Comparison of ENCODE assay signal across 13 mouse cellular contexts in the genomic region with DNA sequence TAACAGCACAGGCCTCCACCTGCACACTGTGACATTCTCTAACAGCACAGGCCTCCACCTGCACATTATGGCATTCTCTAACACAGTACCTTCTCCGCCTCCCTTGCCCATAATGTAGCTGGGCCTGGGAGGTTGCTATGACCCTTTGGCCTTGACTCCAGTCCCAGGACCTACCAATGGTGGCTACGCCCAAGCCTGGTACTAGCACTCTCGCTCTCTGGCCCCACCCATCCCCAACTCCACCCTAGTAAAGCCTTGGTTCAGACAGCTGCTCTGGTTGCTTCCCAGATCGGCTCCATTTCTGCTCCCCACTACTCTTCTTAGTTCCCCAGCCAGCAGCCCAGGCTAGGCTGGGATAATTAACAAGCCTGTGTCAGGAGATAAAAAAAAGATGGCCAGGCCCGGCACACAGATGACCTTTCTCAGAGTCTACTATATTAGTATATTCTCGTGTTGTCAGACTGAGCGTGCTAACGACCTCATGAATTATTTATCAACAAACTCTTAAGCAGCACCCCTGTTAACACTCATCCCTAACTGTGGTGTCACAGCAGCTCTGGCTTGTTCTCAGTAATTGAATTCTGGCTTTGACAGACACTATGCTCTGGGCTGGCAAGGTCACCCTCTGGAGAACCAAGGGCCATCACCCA. TPM values are rescaled to one million over a fixed set of nuclear protein-coding genes. Genes with fewer than 3 reads are reported as not detected.
A peak's percentile ranks its signal among the peaks of the same experiment; 100 is the strongest.
DNase-seq lines count a peak whose midpoint lies in the region; ATAC-seq lines count a peak whose summit lies in the region.
"Had no signal": no experiment of that assay in that cellular context is flagged by ENCODE, and none has a peak within 500 bp of the region (broad histone marks: within the 10 kb centered on the region; RNA-seq: fewer than 3 reads in every experiment).

No protein-coding gene starts in this region.

- no peaks in the 10 kb centered on the region for H3K27me3 ChIP-seq in neural tube, embryonic 11.5 days (ENCODE audit: control insufficient read depth, insufficient read depth, low read length)
- no peaks in the 10 kb centered on the region for H3K27me3 ChIP-seq in forebrain, embryonic 16.5 days (replicated peaks; ENCODE audit: control insufficient read depth, insufficient read depth, low read length)
- H3K27me3 ChIP-seq in stomach, embryonic 16.5 days (ENCODE audit: control insufficient read depth, insufficient read depth, low read length): no peaks in the 10 kb centered on the region
- H3K27me3 ChIP-seq: embryonic facial prominence, embryonic 13.5 days; lung, embryonic 15.5 days had no signal

- WGBS in neural tube, embryonic 11.5 days: 63% methylated on average over 8 of the region's 8 CpGs
- 26% methylated on average over 8 of the region's 8 CpGs for WGBS in forebrain, embryonic 16.5 days
- WGBS in stomach, embryonic 16.5 days: 49% methylated on average over 8 of the region's 8 CpGs

- no peak overlapping the region for H3K27ac ChIP-seq in neural tube, embryonic 11.5 days (ENCODE audit: low read depth, low read length)
- H3K27ac ChIP-seq in forebrain, embryonic 16.5 days (ENCODE audit: low read length): peak overlapping the region; percentile 53; the same call in 1 of the 2 replicates
- H3K27ac ChIP-seq in stomach, embryonic 16.5 days (ENCODE audit: low read length): peak overlapping the region; percentile 44; the same call in 1 of the 2 replicates
- H3K27ac ChIP-seq: embryonic facial prominence, embryonic 13.5 days; lung, embryonic 15.5 days had no signal

- no peak overlapping the region for H3K4me2 ChIP-seq in neural tube, embryonic 11.5 days (ENCODE audit: low read depth)
- H3K4me2 ChIP-seq in forebrain, embryonic 16.5 days (ENCODE audit: low read length): no peak overlapping the region
- H3K4me2 ChIP-seq in stomach, embryonic 16.5 days (ENCODE audit: low read depth, low read length): no peak overlapping the region
- H3K4me2 ChIP-seq: embryonic facial prominence, embryonic 13.5 days; lung, embryonic 15.5 days had no signal

- no peak overlapping the region for H3K4me3 ChIP-seq in neural tube, embryonic 11.5 days (ENCODE audit: low read depth, low read length)
- no peak overlapping the region for H3K4me3 ChIP-seq in forebrain, embryonic 16.5 days (replicated peaks; ENCODE audit: low read length)
- H3K4me3 ChIP-seq in stomach, embryonic 16.5 days (replicated peaks; ENCODE audit: low read length): no peak overlapping the region
- H3K4me3 ChIP-seq: embryonic facial prominence, embryonic 13.5 days; lung, embryonic 15.5 days had no signal

- ATAC-seq in neural tube, embryonic 11.5 days (ENCODE audit: insufficient read depth, low FRiP score, low TSS enrichment): peak; percentile 10; the same call in 1 of the 2 replicates
- no peak for ATAC-seq in forebrain, embryonic 16.5 days
- ATAC-seq in megakaryocyte-erythroid progenitor cell, adult 5-6 weeks (replicated peaks; ENCODE audit: low FRiP score, low TSS enrichment, poor library complexity, severe bottlenecking): peak; percentile 62
- ATAC-seq in stomach, embryonic 16.5 days (ENCODE audit: insufficient read depth, low FRiP score): peak; percentile 72; the same call in 1 of the 2 replicates

- no peak for DNase-seq in neural tube, embryonic 11.5 days (ENCODE audit: low spot score)
- no peak for DNase-seq in neural tube, embryonic 10.5 days (ENCODE audit: extremely low spot score, low spot score)
- no peak for DNase-seq in gastrocnemius, adult 18-20 months (ENCODE audit: low spot score)
- DNase-seq in testis, postnatal 10 days (ENCODE audit: low spot score): no peak
- no peak for DNase-seq in embryo, embryonic 10 days (ENCODE audit: low spot score)
- DNase-seq: cerebellum, adult 11 months; kidney, adult 11 months; thymus, postnatal 36 days had no signal

- H3K4me1 ChIP-seq in neural tube, embryonic 11.5 days (ENCODE audit: control insufficient read depth, insufficient read depth, low read length): peaks cover 9% of the 10 kb centered on the region
- H3K4me1 ChIP-seq in forebrain, embryonic 16.5 days (replicated peaks; ENCODE audit: control insufficient read depth, insufficient read depth, low read length): peaks cover 13% of the 10 kb centered on the region
- no peaks in the 10 kb centered on the region for H3K4me1 ChIP-seq in stomach, embryonic 16.5 days (ENCODE audit: control insufficient read depth, insufficient read depth, low read length)
- H3K4me1 ChIP-seq: embryonic facial prominence, embryonic 13.5 days; lung, embryonic 15.5 days had no signal

- no peaks in the 10 kb centered on the region for H3K9me3 ChIP-seq in neural tube, embryonic 11.5 days (ENCODE audit: control insufficient read depth, low read length)
- no peaks in the 10 kb centered on the region for H3K9me3 ChIP-seq in forebrain, embryonic 16.5 days (ENCODE audit: control insufficient read depth, low read length)
- no peaks in the 10 kb centered on the region for H3K9me3 ChIP-seq in stomach, embryonic 16.5 days (replicated peaks; ENCODE audit: control insufficient read depth, low read length)
- H3K9me3 ChIP-seq: embryonic facial prominence, embryonic 13.5 days; lung, embryonic 15.5 days had no signal

- no peak overlapping the region for H3K9ac ChIP-seq in neural tube, embryonic 11.5 days (ENCODE audit: low read length)
- H3K9ac ChIP-seq in forebrain, embryonic 16.5 days (replicated peaks; ENCODE audit: low read depth, low read length): no peak overlapping the region
- no peak overlapping the region for H3K9ac ChIP-seq in stomach, embryonic 16.5 days (ENCODE audit: low read length)
- H3K9ac ChIP-seq: embryonic facial prominence, embryonic 13.5 days; lung, embryonic 15.5 days had no signal

- H3K36me3 ChIP-seq in neural tube, embryonic 11.5 days (ENCODE audit: control insufficient read depth, insufficient read depth, low read length): no peaks in the 10 kb centered on the region
- no peaks in the 10 kb centered on the region for H3K36me3 ChIP-seq in forebrain, embryonic 16.5 days (ENCODE audit: control insufficient read depth, insufficient read depth)
- no peaks in the 10 kb centered on the region for H3K36me3 ChIP-seq in stomach, embryonic 16.5 days (ENCODE audit: control insufficient read depth, insufficient read depth, low read length)
- H3K36me3 ChIP-seq: lung, embryonic 15.5 days had no signal

RNA-seq across cellular contexts. Expression of a gene that starts 42.1 kb away (rescaled TPM):
- 22.2 and 25.4 TPM in 2 replicates for polyA plus RNA-seq in neural tube, embryonic 11.5 days (2014; fragmentation: Nextera tagmentation; extraction: Ambion mirVana)
- polyA plus RNA-seq in forebrain, embryonic 16.5 days (2015; fragmentation: Nextera tagmentation; extraction: Ambion mirVana): 19.7 and 23.9 TPM in 2 replicates
- 32.2 and 37.6 TPM in 2 replicates for total RNA-seq in megakaryocyte-erythroid progenitor cell, adult 5-6 weeks (2014; fragmentation: Nextera tagmentation)
- total RNA-seq in megakaryocyte-erythroid progenitor cell, adult 5-6 weeks (2017): 3.1 and 9.8 TPM in 2 replicates
- 4.9 and 5.5 TPM in 2 replicates for polyA plus RNA-seq in stomach, embryonic 16.5 days (2015; fragmentation: Nextera tagmentation; extraction: Ambion mirVana)
- 10 to 100 TPM; 32.9 to 33.2 TPM for total RNA-seq in gastrocnemius, adult 18-20 months (2021)
